Mouse (Mus musculus): ENCODE data around the gene Oasl1.
A peak's percentile ranks its signal among the peaks of the same experiment; 100 is the strongest.
"Not testable (repeated sequence)": the region's sequence is repeated elsewhere in the genome, so short reads cannot be mapped to it uniquely, and the experiment has no call there.

Gene Oasl1

GRCm38 (mm10) chr5:114922998-114923473 lies at the start of gene Oasl1:
Gene Oasl1, plus strand, starts transcription at chr5:114923240.
- no peak for DNase-seq (ENCODE audit: low spot score)

GRCm38 (mm10) chr5:114875858-114876257 lies 47.2 kb upstream of the Oasl1 start:
- peak; percentile 75 for DNase-seq (ENCODE audit: low spot score)

- peak; percentile 85 for DNase-seq (ENCODE audit: low spot score)
These were observed 46.7 kb upstream of the Oasl1 start for GRCm38 (mm10) chr5:114876331-114876730.

GRCm38 (mm10) chr5:114877487-114877886 lies 45.6 kb upstream of the Oasl1 start:
- peak; percentile 43 for DNase-seq (ENCODE audit: low spot score)

GRCm38 (mm10) chr5:114879399-114879798 lies 43.6 kb upstream of the Oasl1 start:
- DNase-seq (ENCODE audit: low spot score), result no peak

GRCm38 (mm10) chr5:114882319-114882718 lies 40.7 kb upstream of the Oasl1 start:
- DNase-seq (ENCODE audit: low spot score), result not testable (repeated sequence)

GRCm38 (mm10) chr5:114883022-114883421 lies 40.0 kb upstream of the Oasl1 start:
- no peak for DNase-seq (ENCODE audit: low spot score)

- no peak for DNase-seq (ENCODE audit: low spot score)
These were observed 36.2 kb upstream of the Oasl1 start for GRCm38 (mm10) chr5:114886801-114887200.

- no peak for DNase-seq (ENCODE audit: low spot score)
These were observed 34.0 kb upstream of the Oasl1 start for GRCm38 (mm10) chr5:114888995-114889394.

- no peak for DNase-seq (ENCODE audit: low spot score)
These were observed 27.5 kb upstream of the Oasl1 start for GRCm38 (mm10) chr5:114895542-114895941.

GRCm38 (mm10) chr5:114896688-114897373 lies 26.2 kb upstream of the Oasl1 start, which contains the start of gene Oasl2:
Gene Oasl2, plus strand, starts transcription at chr5:114896936.
- DNase-seq (ENCODE audit: low spot score), result no peak

GRCm38 (mm10) chr5:114897374-114897793 lies 25.7 kb upstream of the Oasl1 start:
- DNase-seq (ENCODE audit: low spot score), result no peak

- no peak for DNase-seq (ENCODE audit: low spot score)
These were observed 24.2 kb upstream of the Oasl1 start for GRCm38 (mm10) chr5:114898857-114899256.

GRCm38 (mm10) chr5:114902413-114902812 lies 20.6 kb upstream of the Oasl1 start:
- DNase-seq (ENCODE audit: low spot score), result peak; percentile 81

- DNase-seq (ENCODE audit: low spot score), result peak; percentile 31
These were observed 14.3 kb upstream of the Oasl1 start for GRCm38 (mm10) chr5:114908598-114909305.

GRCm38 (mm10) chr5:114913686-114914085 lies 9.4 kb upstream of the Oasl1 start:
- no peak for DNase-seq (ENCODE audit: low spot score)

GRCm38 (mm10) chr5:114914855-114915254 lies 8.2 kb upstream of the Oasl1 start:
- DNase-seq (ENCODE audit: low spot score), result no peak

GRCm38 (mm10) chr5:114915854-114916253 lies 7.2 kb upstream of the Oasl1 start:
- no peak for DNase-seq (ENCODE audit: low spot score)

- no peak for DNase-seq (ENCODE audit: low spot score)
These were observed 6.3 kb upstream of the Oasl1 start for GRCm38 (mm10) chr5:114916777-114917176.

GRCm38 (mm10) chr5:114917357-114917756 lies 5.7 kb upstream of the Oasl1 start:
- not testable (repeated sequence) for DNase-seq (ENCODE audit: low spot score)

- no peak for DNase-seq (ENCODE audit: low spot score)
These were observed 1.3 kb upstream of the Oasl1 start for GRCm38 (mm10) chr5:114921551-114922365.

GRCm38 (mm10) chr5:114922366-114922731 lies 691 bp upstream of the Oasl1 start:
- DNase-seq (ENCODE audit: low spot score), result no peak

All from retina, embryonic 14.5 days (tissue).